Mouse (Mus musculus): ENCODE results near the gene Paox. TPM values are rescaled to one million over a fixed set of nuclear protein-coding genes. Genes with fewer than 3 reads are reported as not detected.

The Paox gene
- total RNA-seq, 1 experiment: 9.1 TPM

- in situ Hi-C loops (cut with MboI; ENCODE audit: low sequenced_read_pairs in 2 of 2, unreplicated experiment in 2 of 2): no loop called here
These were observed 57.3 kb downstream of the Paox start, which contains the start of gene Olfr523 for GRCm38 (mm10) chr7:140172936-140173335. Gene Olfr523, plus strand, starts transcription at chr7:140173217.

GRCm38 (mm10) chr7:140179176-140179575, 63.6 kb downstream of the Paox start:
- no peaks in the 10 kb centered on the region for H3K9me3 ChIP-seq (ENCODE audit: control insufficient read depth, insufficient read depth, low read depth, low read length)
- H3K4me1 ChIP-seq (ENCODE audit: control insufficient read depth in 2 of 2, insufficient read depth in 2 of 2, low read length in 2 of 2, poor library complexity in 1 of 2): no peaks in the 10 kb centered on the region
- H3K36me3 ChIP-seq (ENCODE audit: control insufficient read depth, insufficient read depth, low read length, poor library complexity, severe bottlenecking): no peaks in the 10 kb centered on the region
- H3K4me3 ChIP-seq (ENCODE audit: insufficient read depth in 1 of 2, low read depth in 1 of 2, low read length in 2 of 2, poor library complexity in 1 of 2, severe bottlenecking in 1 of 2): no peak overlapping the region
- H3K27ac ChIP-seq (ENCODE audit: insufficient read depth, low read depth, low read length, poor library complexity, severe bottlenecking): no peak overlapping the region
- TF ChIP-seq CHD2 (IDR thresholded peaks at IDR 0.05; ENCODE audit: low read depth, low read length) (no peak), ZNF384 (IDR thresholded peaks at IDR 0.05; ENCODE audit: low read depth, low read length) (no peak), MAFK (IDR thresholded peaks at IDR 0.05; ENCODE audit: insufficient read depth, low read depth, low read length) (no peak), HCFC1 (IDR thresholded peaks at IDR 0.05; ENCODE audit: borderline replicate concordance, insufficient read depth, low read length) (no peak), ZC3H11A (IDR thresholded peaks at IDR 0.05; ENCODE audit: borderline replicate concordance, low read depth, low read length) (no peak)
- no peak overlapping the region for H3K9ac ChIP-seq (ENCODE audit: insufficient read depth, low read depth, low read length, poor library complexity, severe bottlenecking)
- DNase-seq (ENCODE audit: low read depth, low spot score): no peak
- in situ Hi-C loops (cut with MboI; ENCODE audit: low sequenced_read_pairs in 2 of 2, unreplicated experiment in 2 of 2): no loop called here

More at GRCm38 (mm10) chr7:140172936-140173335, 57.3 kb downstream of the Paox start, which contains the start of gene Olfr523:
- no peak within 1 kb of the TSS for H3K4me3 ChIP-seq (ENCODE audit: insufficient read depth in 1 of 2, low read depth in 1 of 2, low read length in 2 of 2, poor library complexity in 1 of 2, severe bottlenecking in 1 of 2)
- TF ChIP-seq MAFK (IDR thresholded peaks at IDR 0.05; ENCODE audit: insufficient read depth, low read depth, low read length): no peak
- TF ChIP-seq ZNF384 (IDR thresholded peaks at IDR 0.05; ENCODE audit: low read depth, low read length): no peak
- TF ChIP-seq ZC3H11A (IDR thresholded peaks at IDR 0.05; ENCODE audit: borderline replicate concordance, low read depth, low read length): no peak
- TF ChIP-seq CHD2 (IDR thresholded peaks at IDR 0.05; ENCODE audit: low read depth, low read length): no peak
- TF ChIP-seq HCFC1 (IDR thresholded peaks at IDR 0.05; ENCODE audit: borderline replicate concordance, insufficient read depth, low read length): no peak
- no peaks in the 10 kb centered on the region for H3K36me3 ChIP-seq (ENCODE audit: control insufficient read depth, insufficient read depth, low read length, poor library complexity, severe bottlenecking)
- H3K27ac ChIP-seq (ENCODE audit: insufficient read depth, low read depth, low read length, poor library complexity, severe bottlenecking): no peak within 1 kb of the TSS
- no peaks in the 10 kb centered on the region for H3K9me3 ChIP-seq (ENCODE audit: control insufficient read depth, insufficient read depth, low read depth, low read length)
- peaks cover 0 to 7% of the 10 kb centered on the region in 2 experiments; a peak in 1 of 4 replicates for H3K4me1 ChIP-seq (ENCODE audit: control insufficient read depth in 2 of 2, insufficient read depth in 2 of 2, low read length in 2 of 2, poor library complexity in 1 of 2)
- no peak within 1 kb of the TSS for H3K9ac ChIP-seq (ENCODE audit: insufficient read depth, low read depth, low read length, poor library complexity, severe bottlenecking)
- no peak for DNase-seq (ENCODE audit: low read depth, low spot score)

DNA sequence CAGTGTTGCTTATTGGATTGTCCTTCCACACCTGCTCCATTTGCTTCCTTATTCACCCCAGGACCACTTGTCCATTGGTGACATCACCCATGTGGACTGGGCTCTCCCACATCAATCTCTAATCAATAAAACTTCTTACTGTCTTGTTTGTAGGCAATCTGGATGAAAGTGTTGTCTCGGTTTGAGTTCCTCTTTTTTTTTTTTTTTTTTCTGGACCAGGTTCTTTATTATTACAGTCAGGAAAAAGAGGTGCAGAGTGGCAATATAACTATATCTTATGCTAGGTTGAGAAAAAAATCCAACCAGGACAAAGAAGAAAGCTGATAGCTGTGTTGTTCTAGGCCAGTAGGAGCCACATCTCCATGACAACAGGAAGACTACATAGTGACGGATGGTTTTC, 65.1 kb downstream of the Paox start:
- no peak overlapping the region for H3K9ac ChIP-seq (ENCODE audit: insufficient read depth, low read depth, low read length, poor library complexity, severe bottlenecking)
- in situ Hi-C loops (cut with MboI; ENCODE audit: low sequenced_read_pairs in 2 of 2, unreplicated experiment in 2 of 2): no loop called here
- H3K36me3 ChIP-seq (ENCODE audit: control insufficient read depth, insufficient read depth, low read length, poor library complexity, severe bottlenecking): no peaks in the 10 kb centered on the region
- no peak overlapping the region for H3K4me3 ChIP-seq (ENCODE audit: insufficient read depth in 1 of 2, low read depth in 1 of 2, low read length in 2 of 2, poor library complexity in 1 of 2, severe bottlenecking in 1 of 2)
- no peaks in the 10 kb centered on the region for H3K9me3 ChIP-seq (ENCODE audit: control insufficient read depth, insufficient read depth, low read depth, low read length)
- H3K27ac ChIP-seq (ENCODE audit: insufficient read depth, low read depth, low read length, poor library complexity, severe bottlenecking): no peak overlapping the region
- no peaks in the 10 kb centered on the region for H3K4me1 ChIP-seq (ENCODE audit: control insufficient read depth in 2 of 2, insufficient read depth in 2 of 2, low read length in 2 of 2, poor library complexity in 1 of 2)
- no peak for DNase-seq (ENCODE audit: low read depth, low spot score)
- TF ChIP-seq HCFC1 (IDR thresholded peaks at IDR 0.05; ENCODE audit: borderline replicate concordance, insufficient read depth, low read length): no peak
- TF ChIP-seq CHD2 (IDR thresholded peaks at IDR 0.05; ENCODE audit: low read depth, low read length): no peak
- TF ChIP-seq ZNF384 (IDR thresholded peaks at IDR 0.05; ENCODE audit: low read depth, low read length): no peak
- TF ChIP-seq ZC3H11A (IDR thresholded peaks at IDR 0.05; ENCODE audit: borderline replicate concordance, low read depth, low read length): no peak
- TF ChIP-seq MAFK (IDR thresholded peaks at IDR 0.05; ENCODE audit: insufficient read depth, low read depth, low read length): no peak

DNA sequence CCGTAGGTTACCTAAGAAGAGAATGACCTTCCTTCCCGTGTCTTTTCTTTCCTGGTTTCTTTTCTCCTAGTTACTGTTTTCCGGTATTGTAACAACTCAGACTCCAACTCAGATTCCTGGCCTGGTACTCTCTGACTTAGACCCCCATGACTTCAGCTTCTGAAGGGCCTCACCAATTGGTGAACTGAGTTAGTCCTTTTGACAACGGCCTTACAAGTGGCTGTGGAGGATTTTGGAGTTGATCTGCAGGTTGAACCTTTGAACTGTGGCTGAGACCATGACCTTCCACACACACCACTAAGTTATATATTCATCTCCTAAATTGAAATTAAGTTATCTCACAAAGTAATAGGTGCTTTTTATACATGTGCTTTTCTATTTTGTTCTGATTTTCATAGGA, 68.6 kb downstream of the Paox start:
- Histone ChIP-seq H3K4me1 (ENCODE audit: control insufficient read depth in 2 of 2, insufficient read depth in 2 of 2, low read length in 2 of 2, poor library complexity in 1 of 2) (no peaks in the 10 kb centered on the region), H3K36me3 (ENCODE audit: control insufficient read depth, insufficient read depth, low read length, poor library complexity, severe bottlenecking) (no peaks in the 10 kb centered on the region), H3K9ac (ENCODE audit: insufficient read depth, low read depth, low read length, poor library complexity, severe bottlenecking) (no peak overlapping the region), H3K4me3 (ENCODE audit: insufficient read depth in 1 of 2, low read depth in 1 of 2, low read length in 2 of 2, poor library complexity in 1 of 2, severe bottlenecking in 1 of 2) (no peak overlapping the region), H3K27ac (ENCODE audit: insufficient read depth, low read depth, low read length, poor library complexity, severe bottlenecking) (no peak overlapping the region), H3K9me3 (ENCODE audit: control insufficient read depth, insufficient read depth, low read depth, low read length) (no peaks in the 10 kb centered on the region)
- no peak for DNase-seq (ENCODE audit: low read depth, low spot score)
- TF ChIP-seq ZNF384 (IDR thresholded peaks at IDR 0.05; ENCODE audit: low read depth, low read length): no peak
- TF ChIP-seq HCFC1 (IDR thresholded peaks at IDR 0.05; ENCODE audit: borderline replicate concordance, insufficient read depth, low read length): no peak
- no peak for TF ChIP-seq ZC3H11A (IDR thresholded peaks at IDR 0.05; ENCODE audit: borderline replicate concordance, low read depth, low read length)
- TF ChIP-seq CHD2 (IDR thresholded peaks at IDR 0.05; ENCODE audit: low read depth, low read length): no peak
- TF ChIP-seq MAFK (IDR thresholded peaks at IDR 0.05; ENCODE audit: insufficient read depth, low read depth, low read length): no peak
- in situ Hi-C loops (cut with MboI; ENCODE audit: low sequenced_read_pairs in 2 of 2, unreplicated experiment in 2 of 2): no loop called here

Other genes with a start within 250 kb of the Paox start
- gene Kndc1, start 221.1 kb upstream of the Paox start, total RNA-seq (2012; rRNA removed): 2.3 and 5.3 TPM in 2 replicates
- 147 and 174 TPM in 2 replicates for gene Utf1, start 172.0 kb upstream of the Paox start, total RNA-seq (2012; rRNA removed)
- gene 6430531B16Rik, start 137.0 kb upstream of the Paox start, total RNA-seq (2012; rRNA removed): 1.8 TPM in 2 replicates
- 7.6 and 8.3 TPM in 2 replicates for gene Adam8, start 123.2 kb upstream of the Paox start, total RNA-seq (2012; rRNA removed)
- 27.1 and 29.6 TPM in 2 replicates for gene Zfp511, start 79.4 kb upstream of the Paox start, total RNA-seq (2012; rRNA removed)
- 28.1 and 29.0 TPM in 2 replicates for gene Tubgcp2, start 79.1 kb upstream of the Paox start, total RNA-seq (2012; rRNA removed)
- 0.16 and 0.27 TPM in 2 replicates for gene Msx3, start 66.7 kb upstream of the Paox start, total RNA-seq (2012; rRNA removed)
- 0.26 TPM in 1 of 2 replicates, not detected in the other for gene Caly, start 33.3 kb upstream of the Paox start, total RNA-seq (2012; rRNA removed)
- 0.49 TPM in 1 of 2 replicates, not detected in the other for gene Prap1, start 22.4 kb upstream of the Paox start, total RNA-seq (2012; rRNA removed)
- gene Fuom, start 13.4 kb upstream of the Paox start, total RNA-seq (2012; rRNA removed): 6.6 and 11.9 TPM in 2 replicates
- gene Echs1, start 677 bp downstream of the Paox start, total RNA-seq (2012; rRNA removed): 47.0 and 58.3 TPM in 2 replicates
- 21.0 and 23.0 TPM in 2 replicates for gene Mtg1, start 21.8 kb downstream of the Paox start, total RNA-seq (2012; rRNA removed)
- gene Sprn, start 39.1 kb downstream of the Paox start, total RNA-seq (2012; rRNA removed): 0.27 and 0.48 TPM in 2 replicates
- gene Olfr522, start 49.0 kb downstream of the Paox start, total RNA-seq (2012; rRNA removed): not detected in 2 replicates
- gene Olfr523, start 57.4 kb downstream of the Paox start, total RNA-seq (2012; rRNA removed): not detected in 2 replicates
- not detected in 2 replicates for gene Olfr524, start 90.2 kb downstream of the Paox start, total RNA-seq (2012; rRNA removed)
- not detected in 2 replicates for gene Cd163l1, start 102.5 kb downstream of the Paox start, total RNA-seq (2012; rRNA removed)
- not detected in 2 replicates for gene 5830411N06Rik, start 131.5 kb downstream of the Paox start, total RNA-seq (2012; rRNA removed)
- gene Olfr525, start 205.1 kb downstream of the Paox start, total RNA-seq (2012; rRNA removed): not detected in 2 replicates
- not detected in 2 replicates for gene Olfr527, start 218.2 kb downstream of the Paox start, total RNA-seq (2012; rRNA removed)
- gene Olfr60, start 245.9 kb downstream of the Paox start, total RNA-seq (2012; rRNA removed): not detected in 2 replicates